Mouse (Mus musculus): Measurements from ENCODE around the gene N4bp2l1. TPM values are rescaled to one million over a fixed set of nuclear protein-coding genes. Genes with fewer than 3 reads are reported as not detected.

Gene N4bp2l1
- polyA plus RNA-seq, 1 experiment from 2014 or later: 3.4 TPM

DNA sequence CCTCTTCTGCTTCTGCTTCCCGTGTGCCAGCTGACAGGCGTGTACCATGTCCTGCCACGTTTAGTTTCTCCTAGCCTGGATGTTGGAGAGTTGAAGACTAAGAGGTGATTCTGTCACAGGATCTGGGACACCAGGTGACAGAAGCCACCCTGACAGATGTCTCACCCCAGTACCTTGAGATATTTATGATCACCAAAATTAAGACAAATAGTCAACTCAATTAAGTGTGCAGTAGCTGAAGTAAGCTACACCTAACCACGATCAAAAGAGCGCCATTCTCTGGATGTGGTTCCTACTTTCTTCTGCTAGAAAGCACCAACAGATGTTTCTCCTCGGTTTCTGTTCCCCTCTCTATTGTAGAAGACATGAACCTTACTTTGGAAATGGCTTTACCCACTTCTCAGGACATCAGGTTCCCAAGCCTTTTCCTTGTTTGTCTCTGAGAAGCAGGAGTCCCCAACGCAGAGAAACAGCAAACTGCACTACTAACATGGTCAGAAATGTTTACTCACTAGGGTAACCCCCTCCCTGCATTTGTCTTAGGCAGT lies 23.7 kb upstream of the N4bp2l1 start:
- no peak overlapping the region for H3K9ac ChIP-seq (ENCODE audit: low read length)
- no peak overlapping the region for H3K4me2 ChIP-seq (ENCODE audit: low read depth)
- 92% methylated on average over 7 of the region's 7 CpGs for WGBS
- ATAC-seq (ENCODE audit: insufficient read depth, low FRiP score, low TSS enrichment): no peak
- H3K27ac ChIP-seq (ENCODE audit: low read depth, low read length): no peak overlapping the region
- H3K4me1 ChIP-seq (ENCODE audit: control insufficient read depth, insufficient read depth, low read length): no peaks in the 10 kb centered on the region
- no peaks in the 10 kb centered on the region for H3K9me3 ChIP-seq (ENCODE audit: control insufficient read depth, low read length)
- no peaks in the 10 kb centered on the region for H3K36me3 ChIP-seq (ENCODE audit: control insufficient read depth, insufficient read depth, low read length)
- H3K4me3 ChIP-seq (ENCODE audit: low read depth, low read length): no peak overlapping the region
- H3K27me3 ChIP-seq (ENCODE audit: control insufficient read depth, insufficient read depth, low read length): no peaks in the 10 kb centered on the region
- no peak for DNase-seq (ENCODE audit: low spot score)

DNA sequence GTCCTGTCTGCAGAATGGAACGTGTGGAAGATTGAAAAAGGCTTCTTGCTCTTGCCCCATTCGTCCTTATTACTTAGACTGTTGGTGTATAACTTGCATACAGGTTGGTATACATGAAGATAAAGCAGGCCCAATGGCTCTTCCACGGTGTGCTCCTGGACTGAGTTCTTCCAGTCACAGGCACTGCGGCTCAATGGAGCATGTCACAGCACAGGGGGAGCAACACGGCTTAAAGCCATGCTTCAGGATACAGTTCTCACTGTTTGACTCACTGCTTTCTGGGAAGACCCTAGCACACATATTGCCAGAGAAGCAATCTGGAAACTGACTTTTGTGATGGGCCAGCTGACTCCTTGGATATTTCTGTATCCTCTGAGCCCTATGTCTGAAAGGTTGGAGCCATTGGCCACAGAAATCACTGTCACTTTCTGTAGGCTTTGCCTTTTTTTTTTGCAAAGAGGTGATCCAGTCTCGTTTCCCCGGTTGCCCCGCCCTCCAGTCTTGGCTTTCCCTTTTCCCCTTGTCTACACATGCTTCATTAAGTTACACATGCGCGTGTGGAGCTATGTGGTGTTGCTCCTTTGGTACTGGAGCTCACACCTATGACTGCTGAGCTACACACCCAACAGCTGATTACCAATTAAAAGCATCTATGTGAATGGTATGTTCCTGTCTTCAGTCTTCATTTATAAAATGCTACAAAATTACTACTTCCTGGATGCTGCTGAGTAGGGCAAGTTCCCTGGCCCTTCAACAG lies 21.8 kb upstream of the N4bp2l1 start:
- 91% methylated on average over 10 of the region's 10 CpGs for WGBS
- no peaks in the 10 kb centered on the region for H3K9me3 ChIP-seq (ENCODE audit: control insufficient read depth, low read length)
- ATAC-seq (ENCODE audit: insufficient read depth, low FRiP score, low TSS enrichment): no peak
- H3K4me2 ChIP-seq (ENCODE audit: low read depth): no peak overlapping the region
- H3K4me3 ChIP-seq (ENCODE audit: low read depth, low read length): no peak overlapping the region
- H3K27ac ChIP-seq (ENCODE audit: low read depth, low read length): no peak overlapping the region
- H3K36me3 ChIP-seq (ENCODE audit: control insufficient read depth, insufficient read depth, low read length): no peaks in the 10 kb centered on the region
- H3K4me1 ChIP-seq (ENCODE audit: control insufficient read depth, insufficient read depth, low read length): no peaks in the 10 kb centered on the region
- no peak overlapping the region for H3K9ac ChIP-seq (ENCODE audit: low read length)
- no peak for DNase-seq (ENCODE audit: low spot score)
- H3K27me3 ChIP-seq (ENCODE audit: control insufficient read depth, insufficient read depth, low read length): no peaks in the 10 kb centered on the region

DNA sequence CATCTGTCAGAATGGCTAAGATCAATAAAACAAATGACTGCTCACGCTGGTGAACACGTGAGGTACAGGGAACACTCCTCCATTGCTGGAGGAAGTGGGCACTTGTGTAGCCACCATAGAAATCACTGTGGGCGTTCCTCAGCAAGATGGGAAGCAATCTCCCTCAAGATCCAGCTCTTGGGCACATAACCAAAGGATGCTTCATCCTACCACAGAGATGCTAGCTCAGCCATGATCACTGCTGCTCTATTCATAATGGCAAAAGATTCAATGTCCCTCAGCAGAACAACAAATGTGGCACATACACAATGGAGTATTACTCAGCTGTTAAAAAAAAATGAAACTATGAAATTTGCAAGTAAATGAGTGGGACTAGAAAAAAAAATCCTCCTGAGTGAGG lies 19.7 kb upstream of the N4bp2l1 start:
- 72% methylated on average over 3 of the region's 3 CpGs for WGBS
- H3K36me3 ChIP-seq (ENCODE audit: control insufficient read depth, insufficient read depth, low read length): no peaks in the 10 kb centered on the region
- no peak overlapping the region for H3K4me2 ChIP-seq (ENCODE audit: low read depth)
- no peak for ATAC-seq (ENCODE audit: insufficient read depth, low FRiP score, low TSS enrichment)
- H3K9me3 ChIP-seq (ENCODE audit: control insufficient read depth, low read length): no peaks in the 10 kb centered on the region
- no peak overlapping the region for H3K4me3 ChIP-seq (ENCODE audit: low read depth, low read length)
- no peak overlapping the region for H3K27ac ChIP-seq (ENCODE audit: low read depth, low read length)
- no peak for DNase-seq (ENCODE audit: low spot score)
- H3K4me1 ChIP-seq (ENCODE audit: control insufficient read depth, insufficient read depth, low read length): no peaks in the 10 kb centered on the region
- no peak overlapping the region for H3K9ac ChIP-seq (ENCODE audit: low read length)
- no peaks in the 10 kb centered on the region for H3K27me3 ChIP-seq (ENCODE audit: control insufficient read depth, insufficient read depth, low read length)

GRCm38 (mm10) chr5:150616216-150616615 lies 19.2 kb upstream of the N4bp2l1 start:
- no peaks in the 10 kb centered on the region for H3K4me1 ChIP-seq (ENCODE audit: control insufficient read depth, insufficient read depth, low read length)
- no peak overlapping the region for H3K27ac ChIP-seq (ENCODE audit: low read depth, low read length)
- ATAC-seq (ENCODE audit: insufficient read depth, low FRiP score, low TSS enrichment) (no peak), DNase-seq (ENCODE audit: low spot score) (no peak)
- H3K4me3 ChIP-seq (ENCODE audit: low read depth, low read length): no peak overlapping the region
- no peak overlapping the region for H3K4me2 ChIP-seq (ENCODE audit: low read depth)
- no peaks in the 10 kb centered on the region for H3K27me3 ChIP-seq (ENCODE audit: control insufficient read depth, insufficient read depth, low read length)
- 92% methylated on average over 2 of the region's 2 CpGs for WGBS
- H3K36me3 ChIP-seq (ENCODE audit: control insufficient read depth, insufficient read depth, low read length): no peaks in the 10 kb centered on the region
- H3K9me3 ChIP-seq (ENCODE audit: control insufficient read depth, low read length): no peaks in the 10 kb centered on the region
- H3K9ac ChIP-seq (ENCODE audit: low read length): no peak overlapping the region

DNA sequence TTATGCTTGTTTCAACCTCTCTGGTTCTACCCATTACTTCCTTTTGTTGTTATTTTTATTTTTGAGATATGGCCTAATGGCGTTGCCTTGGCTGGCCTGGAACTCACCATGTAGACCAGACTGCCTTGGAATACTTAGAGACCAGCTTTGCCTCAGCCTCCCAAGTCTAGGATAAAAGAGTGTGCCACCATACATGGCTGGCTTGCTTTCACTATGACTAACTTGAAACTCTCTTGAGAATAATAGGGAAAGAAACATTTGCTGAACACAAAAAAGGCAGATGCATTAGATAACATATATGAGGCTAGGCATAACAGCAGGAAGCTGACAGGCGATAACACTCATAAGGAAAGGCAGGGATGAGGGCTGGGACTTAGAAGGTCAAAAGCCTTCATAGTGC lies 17.1 kb upstream of the N4bp2l1 start:
- WGBS: 90% methylated on average over 2 of the region's 2 CpGs
- no peak for ATAC-seq (ENCODE audit: insufficient read depth, low FRiP score, low TSS enrichment)

GRCm38 (mm10) chr5:150611697-150612096 lies 14.7 kb upstream of the N4bp2l1 start:
- 80% methylated on average over 12 of the region's 12 CpGs for WGBS
- no peaks in the 10 kb centered on the region for H3K4me1 ChIP-seq (ENCODE audit: control insufficient read depth, insufficient read depth, low read length)
- no peaks in the 10 kb centered on the region for H3K36me3 ChIP-seq (ENCODE audit: control insufficient read depth, insufficient read depth, low read length)
- H3K9ac ChIP-seq (ENCODE audit: low read length): no peak overlapping the region
- H3K4me3 ChIP-seq (ENCODE audit: low read depth, low read length): no peak overlapping the region
- no peak for DNase-seq (ENCODE audit: low spot score)
- no peak for ATAC-seq (ENCODE audit: insufficient read depth, low FRiP score, low TSS enrichment)
- H3K9me3 ChIP-seq (ENCODE audit: control insufficient read depth, low read length): no peaks in the 10 kb centered on the region
- no peak overlapping the region for H3K4me2 ChIP-seq (ENCODE audit: low read depth)
- H3K27me3 ChIP-seq (ENCODE audit: control insufficient read depth, insufficient read depth, low read length): no peaks in the 10 kb centered on the region
- H3K27ac ChIP-seq (ENCODE audit: low read depth, low read length): no peak overlapping the region

More for the DNA sequence above, 17.1 kb upstream of the N4bp2l1 start:
- DNase-seq (ENCODE audit: low spot score): no peak
- H3K4me3 ChIP-seq (ENCODE audit: low read depth, low read length): no peak overlapping the region
- H3K4me2 ChIP-seq (ENCODE audit: low read depth): no peak overlapping the region
- H3K4me1 ChIP-seq (ENCODE audit: control insufficient read depth, insufficient read depth, low read length): no peaks in the 10 kb centered on the region
- H3K9me3 ChIP-seq (ENCODE audit: control insufficient read depth, low read length): no peaks in the 10 kb centered on the region
- H3K36me3 ChIP-seq (ENCODE audit: control insufficient read depth, insufficient read depth, low read length): no peaks in the 10 kb centered on the region
- no peak overlapping the region for H3K27ac ChIP-seq (ENCODE audit: low read depth, low read length)
- no peaks in the 10 kb centered on the region for H3K27me3 ChIP-seq (ENCODE audit: control insufficient read depth, insufficient read depth, low read length)
- no peak overlapping the region for H3K9ac ChIP-seq (ENCODE audit: low read length)

GRCm38 (mm10) chr5:150611136-150611535 lies 14.1 kb upstream of the N4bp2l1 start:
- H3K4me1 ChIP-seq (ENCODE audit: control insufficient read depth, insufficient read depth, low read length): no peaks in the 10 kb centered on the region
- H3K9ac ChIP-seq (ENCODE audit: low read length): no peak overlapping the region
- H3K36me3 ChIP-seq (ENCODE audit: control insufficient read depth, insufficient read depth, low read length): no peaks in the 10 kb centered on the region
- WGBS: 83% methylated on average over 1 of the region's 1 CpGs
- H3K4me3 ChIP-seq (ENCODE audit: low read depth, low read length): no peak overlapping the region
- H3K27me3 ChIP-seq (ENCODE audit: control insufficient read depth, insufficient read depth, low read length): no peaks in the 10 kb centered on the region
- H3K27ac ChIP-seq (ENCODE audit: low read depth, low read length): no peak overlapping the region
- DNase-seq (ENCODE audit: low spot score): no peak
- no peaks in the 10 kb centered on the region for H3K9me3 ChIP-seq (ENCODE audit: control insufficient read depth, low read length)
- no peak for ATAC-seq (ENCODE audit: insufficient read depth, low FRiP score, low TSS enrichment)
- H3K4me2 ChIP-seq (ENCODE audit: low read depth): no peak overlapping the region

- Histone ChIP-seq H3K4me1 (ENCODE audit: control insufficient read depth, insufficient read depth, low read length) (no peaks in the 10 kb centered on the region), H3K9ac (ENCODE audit: low read length) (no peak overlapping the region), H3K4me3 (ENCODE audit: low read depth, low read length) (no peak overlapping the region), H3K27ac (ENCODE audit: low read depth, low read length) (no peak overlapping the region), H3K27me3 (ENCODE audit: control insufficient read depth, insufficient read depth, low read length) (no peaks in the 10 kb centered on the region), H3K36me3 (ENCODE audit: control insufficient read depth, insufficient read depth, low read length) (no peaks in the 10 kb centered on the region), H3K9me3 (ENCODE audit: control insufficient read depth, low read length) (no peaks in the 10 kb centered on the region), H3K4me2 (ENCODE audit: low read depth) (no peak overlapping the region)
- ATAC-seq (ENCODE audit: insufficient read depth, low FRiP score, low TSS enrichment) (no peak), DNase-seq (ENCODE audit: low spot score) (no peak)
- 93% methylated on average over 8 of the region's 8 CpGs for WGBS
These were observed 10.6 kb upstream of the N4bp2l1 start for GRCm38 (mm10) chr5:150607631-150608030.

GRCm38 (mm10) chr5:150606131-150606530 lies 9.1 kb upstream of the N4bp2l1 start:
- Histone ChIP-seq H3K9me3 (ENCODE audit: control insufficient read depth, low read length) (no peaks in the 10 kb centered on the region), H3K4me1 (ENCODE audit: control insufficient read depth, insufficient read depth, low read length) (peaks cover 3% of the 10 kb centered on the region; the same call in 1 of the 2 replicates), H3K4me2 (ENCODE audit: low read depth) (no peak overlapping the region), H3K27me3 (ENCODE audit: control insufficient read depth, insufficient read depth, low read length) (no peaks in the 10 kb centered on the region), H3K36me3 (ENCODE audit: control insufficient read depth, insufficient read depth, low read length) (no peaks in the 10 kb centered on the region), H3K4me3 (ENCODE audit: low read depth, low read length) (no peak overlapping the region), H3K9ac (ENCODE audit: low read length) (no peak overlapping the region), H3K27ac (ENCODE audit: low read depth, low read length) (no peak overlapping the region)
- no peak for DNase-seq (ENCODE audit: low spot score)
- ATAC-seq (ENCODE audit: insufficient read depth, low FRiP score, low TSS enrichment): no peak
- WGBS: 96% methylated on average over 6 of the region's 6 CpGs
